Mouse (Mus musculus) adrenal gland, postnatal 14 days (tissue): ENCODE results near the gene F5. TPM values are rescaled to one million over a fixed set of nuclear protein-coding genes. Genes with fewer than 3 reads are reported as not detected.

ENCODE experiments used
- DNase-seq: peaks from one replicate; pipeline ENCODE4 v3.0.0; 2021; ENCODE audit warnings: mixed read lengths
- long read RNA-seq, 2 experiments: library from polyadenylated mRNA; stranded (forward); transcript quantifications; one replicate each; pipeline ENCODE4 v2.0.0; 2021
- total RNA-seq: library from RNA; stranded (reverse); gene quantifications from 2 replicates; pipeline ENCODE4 v1.2.3, GENCODE M21; 2021

F5 gene
- total RNA-seq = 8.0 and 34.9 TPM in 2 replicates
- long read RNA-seq, experiment 1 = 0 reads
- long read RNA-seq, experiment 2, full-length matches to known transcripts = 1 of 4 reads
- long read RNA-seq, experiment 2, partial matches to known transcripts = 3 of 4 reads
- long read RNA-seq, experiment 2, other reads (novel, unspliced or antisense) = 0 of 4 reads

GRCm38 (mm10) chr1:164151387-164152088, at the start of gene F5:
Gene F5, plus strand, starts transcription at chr1:164151838.
- DNase-seq = peak; percentile 25

- DNase-seq = no peak
Measured at GRCm38 (mm10) chr1:164109763-164110162, 41.9 kb upstream of the F5 start.

GRCm38 (mm10) chr1:164110591-164111329, 40.9 kb upstream of the F5 start:
- DNase-seq = no peak

GRCm38 (mm10) chr1:164114280-164114679, 37.4 kb upstream of the F5 start:
- DNase-seq = no peak

- peak; percentile 15 for DNase-seq
Measured at GRCm38 (mm10) chr1:164114947-164115493, 36.6 kb upstream of the F5 start, which contains the start of gene Selp. Gene Selp, plus strand, starts transcription at chr1:164115264.

GRCm38 (mm10) chr1:164115647-164116046, 36.0 kb upstream of the F5 start:
- DNase-seq = no peak

GRCm38 (mm10) chr1:164117869-164118268, 33.8 kb upstream of the F5 start:
- no peak for DNase-seq

- no peak for DNase-seq
Measured at GRCm38 (mm10) chr1:164119892-164120776, 31.5 kb upstream of the F5 start.

- DNase-seq = no peak
Measured at GRCm38 (mm10) chr1:164120777-164121158, 30.9 kb upstream of the F5 start.

GRCm38 (mm10) chr1:164123836-164124235, 27.8 kb upstream of the F5 start:
- DNase-seq = no peak

- DNase-seq = no peak
Measured at GRCm38 (mm10) chr1:164130013-164130412, 21.6 kb upstream of the F5 start.

GRCm38 (mm10) chr1:164132609-164133008, 19.0 kb upstream of the F5 start:
- no peak for DNase-seq

- DNase-seq = no peak
Measured at GRCm38 (mm10) chr1:164134101-164134500, 17.5 kb upstream of the F5 start.

- peak; percentile 9 for DNase-seq
Measured at GRCm38 (mm10) chr1:164135360-164135759, 16.3 kb upstream of the F5 start.

GRCm38 (mm10) chr1:164135960-164136359, 15.7 kb upstream of the F5 start:
- no peak for DNase-seq

GRCm38 (mm10) chr1:164136636-164137035, 15.0 kb upstream of the F5 start:
- no peak for DNase-seq

GRCm38 (mm10) chr1:164138365-164139130, 13.1 kb upstream of the F5 start:
- DNase-seq = peak; percentile 90

GRCm38 (mm10) chr1:164139464-164139863, 12.2 kb upstream of the F5 start:
- no peak for DNase-seq

GRCm38 (mm10) chr1:164149083-164149482, 2.6 kb upstream of the F5 start:
- DNase-seq = no peak

- no peak for DNase-seq
Measured at GRCm38 (mm10) chr1:164152836-164153235, 1.2 kb downstream of the F5 start.

GRCm38 (mm10) chr1:164154983-164155382, 3.3 kb downstream of the F5 start:
- no peak for DNase-seq
